Comparison of ENCODE assay signal across 8 mouse cellular contexts in the genomic region with DNA sequence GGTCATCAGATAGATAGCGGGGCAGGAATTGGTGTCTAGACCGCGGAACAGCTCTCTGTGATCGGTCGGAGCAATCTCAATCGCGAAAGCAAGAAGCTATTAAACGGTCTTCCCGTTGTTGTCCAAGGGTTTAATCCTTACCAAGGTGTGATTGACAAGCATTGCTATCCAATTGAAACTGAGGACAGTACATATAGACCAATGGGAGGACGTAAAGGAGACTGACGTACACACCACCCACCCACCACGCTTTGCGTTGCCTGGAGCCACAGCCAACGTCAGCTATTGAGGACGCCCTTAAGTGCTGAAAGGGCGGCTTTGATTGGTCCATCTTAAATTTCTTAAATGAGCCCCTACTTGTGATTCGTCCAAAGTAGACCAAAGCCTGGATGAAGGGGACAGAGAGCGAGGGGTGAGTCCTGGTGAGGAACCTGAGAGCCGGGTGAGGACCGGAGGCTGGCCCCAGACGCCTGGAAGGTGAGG. TPM values are rescaled to one million over a fixed set of nuclear protein-coding genes. Genes with fewer than 3 reads are reported as not detected.
A peak's percentile ranks its signal among the peaks of the same experiment; 100 is the strongest.
DNase-seq lines count a peak whose midpoint lies in the region; ATAC-seq lines count a peak whose summit lies in the region.

A gene (plus strand): TSS at position 295 of the 483 bp plus-strand sequence.

- DNase-seq in adrenal gland, adult (ENCODE audit: inconsistent age in 2 of 2, low spot score in 1 of 2) = peak; percentile 93 to 98
- DNase-seq in embryo, embryonic 10.5 days (ENCODE audit: low spot score) = peak; percentile 100
- DNase-seq in gastrocnemius, postnatal 14 days = peak; percentile 88
- peak; percentile 93 to 97 for DNase-seq in left cerebral cortex, postnatal 10 days (ENCODE audit: extremely low spot score in 1 of 2, low spot score in 2 of 2)
- peak; percentile 90 for DNase-seq in right cerebral cortex, postnatal 25 days
- DNase-seq in urinary bladder, postnatal 4 days (ENCODE audit: low spot score in 2 of 2) = peak; percentile 86

- intact Hi-C loops in gastrocnemius, postnatal 14 days (cut with DNase I; ENCODE audit: low total_unique reads) = no loop called here
- intact Hi-C loops in left cerebral cortex, postnatal 10 days (cut with DNase I) = no loop called here

- peak; percentile 99 for ATAC-seq in inflammation-experienced regulatory T-cells, adult 6 months
- peak; percentile 100 for ATAC-seq in megakaryocyte-erythroid progenitor cell, adult 5-6 weeks (replicated peaks; ENCODE audit: low FRiP score, low TSS enrichment, poor library complexity, severe bottlenecking)

RNA-seq across cellular contexts. Expression of the gene that starts here (rescaled TPM):
- 1 to 10 TPM; 2.4 TPM for total RNA-seq in gastrocnemius, postnatal 14 days (2021)
- 1 to 10 TPM; 2.4 to 5.2 (median 4.1) TPM for polyA plus RNA-seq in inflammation-experienced regulatory T-cells, adult 6 months (2017; shearing (Covaris generic))
- 1 to 10 TPM; 8.7 to 9.7 TPM for total RNA-seq in left cerebral cortex, postnatal 10 days (2021)
- 3.4 and 4.7 TPM in 2 replicates for total RNA-seq in megakaryocyte-erythroid progenitor cell, adult 5-6 weeks (2014; fragmentation: Nextera tagmentation)
- 2.8 and 3.3 TPM in 2 replicates for total RNA-seq in megakaryocyte-erythroid progenitor cell, adult 5-6 weeks (2017)

Comparison
In these comparisons a context has a peak if more than half of its experiments do, and no peak if none do; other contexts are left out.
1. Peak in every context shown above with its lines: DNase-seq and ATAC-seq.